Mouse (Mus musculus) liver, embryonic 11.5 days (tissue): Measurements from ENCODE around the gene Tpx2. TPM values are rescaled to one million over a fixed set of nuclear protein-coding genes. Genes with fewer than 3 reads are reported as not detected.

Experiments used
- ATAC-seq: fragments of 200-750 bp; cut with Nextera tagmentation; replicated peaks from 2 replicates; pipeline ENCODE4 v1.8.0; 2017; ENCODE audit warnings: moderate number of reproducible peaks, mild to moderate bottlenecking, moderate TSS enrichment, moderate library complexity; ENCODE audit not compliant: low FRiP score
- DNase-seq: peaks from one replicate; pipeline ENCODE4 v3.0.0-alpha.2; 2017; ENCODE audit warnings: low spot score
- H3K27ac ChIP-seq: fragments of 300-500 bp; sonication (generic); 2 replicates; pipeline ENCODE4 v1.5.1; 2014; ENCODE audit warnings: mild to moderate bottlenecking, low read depth, low read length, control low read depth
- H3K27me3 ChIP-seq: fragments of 300-500 bp; sonication (generic); replicated peaks from 2 replicates; pipeline ENCODE4 v1.6.1; 2014; ENCODE audit warnings: low read length, mixed read lengths; ENCODE audit not compliant: control insufficient read depth, insufficient read depth
- H3K36me3 ChIP-seq: fragments of 300-500 bp; sonication (generic); 2 replicates; pipeline ENCODE4 v1.6.1; 2014; ENCODE audit warnings: mild to moderate bottlenecking, low read length, moderate library complexity, mixed read lengths; ENCODE audit not compliant: control insufficient read depth, insufficient read depth
- H3K4me1 ChIP-seq: fragments of 300-500 bp; sonication (generic); replicated peaks from 2 replicates; pipeline ENCODE4 v1.6.1; 2014; ENCODE audit warnings: low read length, mixed read lengths; ENCODE audit not compliant: control insufficient read depth, insufficient read depth
- H3K4me2 ChIP-seq: fragments of 300-500 bp; sonication (generic); 2 replicates; pipeline ENCODE4 v1.6.1; 2014; ENCODE audit warnings: mild to moderate bottlenecking, control low read depth, moderate library complexity
- H3K4me3 ChIP-seq: fragments of 300-500 bp; sonication (generic); 2 replicates; pipeline ENCODE4 v1.5.1; 2014; ENCODE audit warnings: low read depth, low read length, control low read depth
- H3K9ac ChIP-seq: fragments of 300-500 bp; sonication (generic); 2 replicates; pipeline ENCODE4 v1.6.1; 2014; ENCODE audit warnings: low read depth, low read length, control low read depth
- H3K9me3 ChIP-seq: fragments of 300-500 bp; sonication (generic); 2 replicates; pipeline ENCODE4 v1.6.1; 2016; ENCODE audit warnings: low read length, inconsistent platforms, mixed read lengths; ENCODE audit not compliant: control insufficient read depth
- WGBS: fragments of 180-500 bp; shearing (Covaris S2); extraction: QIAGEN DNeasy Blood & Tissue Kit; methylation state at CpG from one replicate; pipeline ENCODE4 v1.1.7; 2014; 5-methylcytosine and 5-hydroxymethylcytosine counted together
- polyA plus RNA-seq: library from polyadenylated mRNA; unstranded; fragments of >200 nt; fragmentation: Nextera tagmentation; extraction: Ambion mirVana; gene quantifications from 2 replicates; pipeline ENCODE4 v1.2.1, GENCODE M21; 2014

The Tpx2 gene
- polyA plus RNA-seq, 1 experiment from 2014 or later = 107 TPM

- H3K4me3 ChIP-seq = no peak overlapping the region
- peaks cover 4% of the 10 kb centered on the region; the same call in 1 of the 2 replicates for H3K36me3 ChIP-seq
These were observed 30.0 kb upstream of the Tpx2 start for GRCm38 (mm10) chr2:152817596-152818291.

DNA sequence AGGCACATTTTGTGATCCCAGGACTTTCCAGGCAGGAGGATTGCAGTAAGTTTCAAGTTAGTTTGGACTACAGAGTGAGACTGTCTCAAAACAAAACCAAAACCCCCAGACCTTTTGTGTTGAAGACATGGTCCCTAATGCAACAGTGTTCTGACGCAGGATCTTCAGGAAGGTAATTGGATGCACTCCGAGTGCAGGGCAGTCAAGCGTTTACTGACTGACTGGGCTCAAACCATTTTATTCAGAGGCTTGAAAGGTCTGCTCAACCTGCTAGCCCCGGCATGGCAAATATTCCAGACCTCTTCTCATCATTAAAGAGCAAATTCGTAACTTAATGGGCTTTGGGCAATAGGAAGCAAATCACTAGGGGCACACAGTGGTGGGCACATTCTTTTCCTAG, 29.1 kb upstream of the Tpx2 start:
- Histone ChIP-seq H3K36me3 (peaks cover 4% of the 10 kb centered on the region; the same call in 1 of the 2 replicates), H3K27me3 (no peaks in the 10 kb centered on the region), H3K27ac (no peak overlapping the region; the same call in 1 of the 2 replicates), H3K4me3 (no peak overlapping the region), H3K4me2 (no peak overlapping the region), H3K9me3 (no peaks in the 10 kb centered on the region), H3K4me1 (peaks cover 57% of the 10 kb centered on the region), H3K9ac (no peak overlapping the region)
- WGBS = 89% methylated on average over 5 of the region's 5 CpGs
- ATAC-seq (no peak), DNase-seq (no peak)

More at GRCm38 (mm10) chr2:152817596-152818291, 30.0 kb upstream of the Tpx2 start:
- Histone ChIP-seq H3K27ac (peak overlapping the region; percentile 87), H3K9ac (peak overlapping the region; percentile 4; the same call in 1 of the 2 replicates), H3K4me2 (peak overlapping the region; percentile 42), H3K4me1 (peaks cover 61% of the 10 kb centered on the region), H3K9me3 (no peaks in the 10 kb centered on the region), H3K27me3 (no peaks in the 10 kb centered on the region)
- DNase-seq (no peak), ATAC-seq (peak; percentile 79)
- WGBS = 38% methylated on average over 6 of the region's 6 CpGs

DNA sequence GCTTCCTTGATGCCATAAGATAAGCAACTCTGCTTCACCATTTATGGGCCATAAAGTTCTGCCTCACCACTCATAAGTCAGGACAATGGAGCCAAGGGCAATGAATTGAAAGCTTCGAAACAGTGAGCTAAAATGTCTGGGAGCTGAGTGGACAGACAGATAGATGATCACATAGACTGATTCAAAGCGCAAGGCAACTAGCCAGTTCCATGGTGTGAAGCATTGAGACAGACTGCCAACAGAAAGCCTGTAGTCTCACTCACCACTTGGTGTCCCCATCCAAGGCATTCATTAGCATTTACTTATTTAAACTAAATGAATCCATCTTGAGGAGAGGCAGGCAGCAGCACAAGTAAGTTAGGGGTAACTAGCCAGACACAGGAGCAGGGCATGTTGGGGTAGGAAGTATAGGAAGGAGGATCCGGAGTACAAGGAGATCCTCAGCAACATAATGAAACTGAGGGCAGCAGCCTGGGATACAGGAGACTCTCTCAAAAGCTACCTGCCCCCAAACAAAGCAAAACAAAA, 28.6 kb upstream of the Tpx2 start:
- Histone ChIP-seq H3K4me2 (no peak overlapping the region), H3K27ac (no peak overlapping the region; the same call in 1 of the 2 replicates), H3K27me3 (no peaks in the 10 kb centered on the region), H3K9me3 (no peaks in the 10 kb centered on the region), H3K4me1 (peaks cover 57% of the 10 kb centered on the region), H3K4me3 (no peak overlapping the region), H3K36me3 (peaks cover 4% of the 10 kb centered on the region; the same call in 1 of the 2 replicates), H3K9ac (no peak overlapping the region)
- no peak for DNase-seq
- no peak for ATAC-seq
- 95% methylated on average over 3 of the region's 3 CpGs for WGBS

DNA sequence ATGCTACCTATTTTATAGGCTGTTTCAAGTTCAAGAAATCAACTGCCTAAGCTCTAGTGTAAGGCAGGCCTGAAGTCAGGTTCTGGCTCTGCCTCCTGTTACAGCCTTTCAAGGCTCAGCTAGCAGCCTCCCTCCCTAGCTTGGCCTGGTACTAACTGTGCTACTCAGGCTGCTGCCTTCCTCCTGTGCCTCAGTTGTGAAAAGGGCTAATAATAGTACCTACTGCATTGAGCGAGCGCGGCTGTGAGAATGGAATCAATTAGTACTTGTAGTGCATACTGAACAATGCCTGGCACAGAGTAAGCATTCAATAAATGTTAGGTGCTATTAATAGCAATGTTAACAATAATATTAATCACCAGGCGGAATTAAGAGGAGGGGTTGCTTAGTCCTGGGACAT, 27.8 kb upstream of the Tpx2 start:
- no peak overlapping the region for H3K4me2 ChIP-seq
- H3K4me3 ChIP-seq = no peak overlapping the region
- no peaks in the 10 kb centered on the region for H3K27me3 ChIP-seq
- 89% methylated on average over 4 of the region's 4 CpGs for WGBS
- ATAC-seq (no peak), DNase-seq (no peak)
- H3K4me1 ChIP-seq = peaks cover 58% of the 10 kb centered on the region
- no peak overlapping the region for H3K9ac ChIP-seq
- H3K9me3 ChIP-seq = no peaks in the 10 kb centered on the region
- H3K36me3 ChIP-seq = peaks cover 4% of the 10 kb centered on the region; the same call in 1 of the 2 replicates
- no peak overlapping the region for H3K27ac ChIP-seq

- H3K27ac ChIP-seq = no peak overlapping the region
- no peak overlapping the region for H3K9ac ChIP-seq
- H3K9me3 ChIP-seq = no peaks in the 10 kb centered on the region
- no peak overlapping the region for H3K4me3 ChIP-seq
- no peak for ATAC-seq
- WGBS = 86% methylated on average over 2 of the region's 2 CpGs
- DNase-seq = no peak
- H3K4me2 ChIP-seq = no peak overlapping the region
- H3K4me1 ChIP-seq = peaks cover 58% of the 10 kb centered on the region
- H3K36me3 ChIP-seq = peaks cover 4% of the 10 kb centered on the region; the same call in 1 of the 2 replicates
- H3K27me3 ChIP-seq = no peaks in the 10 kb centered on the region
These were observed 27.4 kb upstream of the Tpx2 start for GRCm38 (mm10) chr2:152820369-152820768.

- H3K36me3 ChIP-seq = peaks cover 4% of the 10 kb centered on the region; the same call in 1 of the 2 replicates
- no peak for DNase-seq
- WGBS = 56% methylated on average over 5 of the region's 5 CpGs
These were observed 26.7 kb upstream of the Tpx2 start for GRCm38 (mm10) chr2:152821023-152821422.

DNA sequence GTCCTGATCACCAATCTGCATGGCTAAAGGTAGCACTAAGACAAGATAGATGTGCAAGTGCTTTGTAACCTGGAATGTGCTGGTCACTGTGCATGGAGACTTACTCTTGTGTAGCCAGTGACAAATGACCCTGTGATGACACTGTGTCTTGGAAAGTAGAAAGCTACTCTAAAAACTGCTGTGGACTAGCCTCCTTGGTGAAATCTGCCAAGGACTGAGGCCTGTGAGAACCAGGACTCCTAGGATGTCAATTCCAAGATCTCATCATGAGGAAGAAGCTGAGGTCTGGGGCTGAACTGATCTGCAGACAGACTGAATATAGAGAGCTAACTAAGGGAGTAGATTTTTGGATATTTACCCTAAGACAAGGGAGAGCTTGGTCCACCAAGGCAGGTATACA, 26.2 kb upstream of the Tpx2 start:
- Histone ChIP-seq H3K4me3 (no peak overlapping the region), H3K36me3 (peaks cover 4% of the 10 kb centered on the region; the same call in 1 of the 2 replicates), H3K4me1 (peaks cover 58% of the 10 kb centered on the region), H3K27ac (no peak overlapping the region), H3K9ac (no peak overlapping the region), H3K27me3 (no peaks in the 10 kb centered on the region), H3K9me3 (no peaks in the 10 kb centered on the region), H3K4me2 (no peak overlapping the region)
- ATAC-seq = no peak
- no peak for DNase-seq

More at GRCm38 (mm10) chr2:152821023-152821422, 26.7 kb upstream of the Tpx2 start:
- no peak overlapping the region for H3K4me3 ChIP-seq
- no peaks in the 10 kb centered on the region for H3K9me3 ChIP-seq
- no peak overlapping the region for H3K27ac ChIP-seq
- no peak for ATAC-seq
- no peaks in the 10 kb centered on the region for H3K27me3 ChIP-seq
- no peak overlapping the region; the same call in 1 of the 2 replicates for H3K4me2 ChIP-seq
- no peak overlapping the region for H3K9ac ChIP-seq
- H3K4me1 ChIP-seq = peaks cover 58% of the 10 kb centered on the region

- no peaks in the 10 kb centered on the region for H3K27me3 ChIP-seq
- no peak overlapping the region for H3K4me2 ChIP-seq
- no peaks in the 10 kb centered on the region for H3K9me3 ChIP-seq
- no peak overlapping the region for H3K9ac ChIP-seq
- DNase-seq (no peak), ATAC-seq (no peak)
- H3K4me1 ChIP-seq = peaks cover 61% of the 10 kb centered on the region
- peaks cover 9% of the 10 kb centered on the region; the same call in 1 of the 2 replicates for H3K36me3 ChIP-seq
- H3K27ac ChIP-seq = no peak overlapping the region
- H3K4me3 ChIP-seq = no peak overlapping the region
- 91% methylated on average over 1 of the region's 1 CpGs for WGBS
These were observed 24.0 kb upstream of the Tpx2 start for GRCm38 (mm10) chr2:152823770-152824169.
